Mouse (Mus musculus) heart, adult 8-10 months (tissue): ENCODE measurements around the gene Exoc6b. TPM values are rescaled to one million over a fixed set of nuclear protein-coding genes. Genes with fewer than 3 reads are reported as not detected.

Experiments used
- DNase-seq: peaks from one replicate; pipeline ENCODE4 v3.0.0; 2022; ENCODE audit warnings: low spot score
- total RNA-seq, 4 experiments: library from RNA; stranded (reverse); gene quantifications; 2 replicates each; pipeline ENCODE4 v1.2.4; 2022

The Exoc6b gene
- total RNA-seq, 4 experiments from 2014 or later: 14.3 to 21.1 (median 19.3) TPM

DNA sequence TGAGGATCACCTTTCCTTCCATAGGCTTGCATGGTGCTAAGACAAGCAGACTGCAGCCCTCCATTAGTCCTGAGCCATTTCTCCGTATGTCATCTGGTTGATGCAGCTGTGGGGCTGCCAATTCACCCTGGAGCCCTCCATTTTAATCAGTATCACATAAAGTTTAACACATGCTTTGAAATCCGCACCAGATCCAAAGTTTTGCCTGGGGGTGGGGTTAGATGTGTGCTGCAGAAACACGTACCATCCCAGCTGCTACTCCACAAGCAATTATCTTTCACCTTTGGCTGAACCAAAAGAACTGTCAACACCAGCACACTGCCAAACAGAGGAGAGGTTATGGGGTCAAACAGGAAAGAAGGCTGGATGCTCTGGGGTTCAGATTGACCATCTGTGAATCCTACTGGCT, 92.7 kb downstream of the Exoc6b start:
- DNase-seq: peak; percentile 49

DNA sequence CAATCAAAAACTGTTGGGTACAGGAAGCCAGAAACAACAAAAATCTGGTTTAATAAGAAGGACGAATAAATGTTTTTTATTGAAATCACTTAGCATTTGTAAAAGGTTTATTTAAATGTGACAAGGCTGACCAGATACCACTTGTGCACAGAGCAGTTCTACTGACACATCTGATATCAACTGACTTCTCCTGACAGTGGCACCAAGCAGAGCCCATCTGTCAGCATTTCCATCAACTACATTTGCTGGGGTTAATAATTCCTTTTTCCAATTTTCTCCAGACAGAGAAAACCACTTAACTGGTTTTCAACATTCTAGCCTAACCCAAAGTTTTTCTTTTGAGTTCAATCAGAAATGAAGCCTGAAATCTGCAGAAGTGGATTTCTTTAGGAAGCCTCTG, 100.8 kb downstream of the Exoc6b start:
- no peak for DNase-seq

DNA sequence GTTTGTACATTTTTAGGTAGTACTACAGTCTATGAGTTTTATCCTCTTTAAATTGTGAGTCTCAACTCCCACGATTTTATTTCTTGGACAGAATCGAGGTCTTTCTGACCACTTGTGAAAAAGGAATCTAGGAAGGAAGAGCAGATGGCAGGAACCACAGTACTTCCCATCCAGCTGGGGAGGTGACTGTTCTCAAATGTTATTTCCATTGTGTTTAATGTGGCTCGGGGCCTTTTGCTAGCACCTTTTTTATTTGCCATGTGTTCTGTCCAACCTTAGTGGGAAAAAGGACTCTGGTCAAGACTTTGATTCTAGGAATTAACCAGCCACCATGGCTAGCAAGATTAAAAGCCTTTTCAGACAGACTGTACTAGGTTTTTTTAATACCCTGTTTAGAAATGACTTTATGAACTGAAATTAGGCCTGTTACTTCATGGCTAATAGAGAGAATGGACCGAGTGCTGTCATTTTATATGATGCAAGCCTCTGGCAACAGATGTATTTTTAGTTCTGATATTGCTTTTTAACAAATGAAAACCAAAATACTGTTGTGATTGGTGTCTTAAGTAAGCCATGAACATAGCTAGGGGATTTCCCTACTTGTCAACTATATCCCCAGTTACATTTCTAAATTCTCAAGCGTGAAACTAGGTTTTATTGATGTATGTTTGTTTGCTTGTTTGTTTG, 104.4 kb downstream of the Exoc6b start:
- no peak for DNase-seq

DNA sequence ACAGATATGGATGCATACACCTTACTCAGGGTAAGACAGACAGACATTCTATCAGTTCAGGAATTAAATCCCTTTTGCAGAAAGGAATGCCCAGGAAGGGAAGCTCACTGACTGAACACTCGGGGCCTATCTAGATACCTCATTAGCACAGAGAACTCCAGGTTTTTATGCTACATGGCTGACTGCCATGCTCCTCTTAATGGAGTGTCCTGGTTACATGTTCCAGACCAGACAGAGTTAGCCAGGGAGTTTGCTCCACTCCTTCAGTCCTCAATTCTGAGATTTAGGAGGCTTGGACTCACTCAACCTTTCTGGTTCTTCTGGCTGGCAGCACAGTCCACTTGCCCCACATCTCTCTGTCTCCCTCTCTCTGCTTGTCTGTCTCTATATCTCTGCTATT, 106.3 kb downstream of the Exoc6b start:
- no peak for DNase-seq

DNA sequence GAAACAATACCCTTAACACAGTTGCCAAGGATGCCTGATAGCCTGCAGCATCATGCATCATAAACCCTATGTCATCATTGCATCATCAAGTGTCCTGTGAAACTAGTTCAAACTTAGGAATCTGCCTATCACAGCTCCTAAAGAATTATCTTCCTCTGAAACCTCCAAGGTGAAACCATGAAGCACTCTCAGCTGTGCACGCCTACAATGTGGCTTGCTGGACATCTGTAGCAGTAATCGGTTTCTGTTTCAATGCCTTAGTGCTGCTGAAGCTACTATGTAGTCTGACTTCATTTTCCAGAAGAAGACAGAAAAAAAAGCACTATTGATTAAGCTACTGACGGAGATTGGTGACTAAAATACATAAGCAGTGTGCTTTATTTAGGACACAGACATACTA, 107.5 kb downstream of the Exoc6b start:
- no peak for DNase-seq

DNA sequence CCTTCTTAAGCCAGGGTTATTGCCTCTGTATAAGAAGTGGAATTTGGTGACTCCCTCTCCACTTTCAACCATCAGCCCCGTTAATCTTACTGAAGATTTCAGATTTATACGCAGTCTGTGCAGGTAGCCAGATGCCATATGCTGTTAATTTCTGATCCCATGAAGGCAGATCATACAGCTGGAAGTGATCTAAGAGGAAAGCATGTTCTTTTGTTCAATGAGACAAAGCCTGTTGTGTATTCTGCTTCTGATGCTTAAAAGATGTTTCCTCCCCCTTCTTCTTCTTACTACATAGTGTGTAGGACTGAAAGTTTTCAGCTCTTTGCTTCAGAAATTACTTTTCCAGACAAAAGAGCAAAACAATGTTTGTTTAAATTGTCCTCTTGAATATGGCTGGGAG, 109.8 kb downstream of the Exoc6b start:
- no peak for DNase-seq

DNA sequence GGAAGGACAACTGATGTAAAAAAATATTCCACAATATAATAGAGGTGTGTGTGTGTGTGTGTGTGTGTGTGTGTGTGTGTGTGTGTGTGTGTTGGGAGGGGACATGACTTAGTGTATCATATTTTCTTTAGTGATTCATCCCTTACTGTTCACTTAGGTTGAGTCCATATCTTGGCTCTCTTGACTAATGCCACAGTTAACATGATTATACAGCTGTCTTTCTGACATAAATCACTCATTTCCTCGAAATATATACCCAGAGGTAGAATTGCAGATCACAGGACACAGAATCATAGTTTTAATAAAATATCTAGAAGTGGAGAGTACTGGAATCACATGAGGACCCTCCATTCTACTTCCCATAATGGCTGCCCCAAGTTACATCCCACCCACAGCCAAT, 117.7 kb downstream of the Exoc6b start:
- DNase-seq: no peak

DNA sequence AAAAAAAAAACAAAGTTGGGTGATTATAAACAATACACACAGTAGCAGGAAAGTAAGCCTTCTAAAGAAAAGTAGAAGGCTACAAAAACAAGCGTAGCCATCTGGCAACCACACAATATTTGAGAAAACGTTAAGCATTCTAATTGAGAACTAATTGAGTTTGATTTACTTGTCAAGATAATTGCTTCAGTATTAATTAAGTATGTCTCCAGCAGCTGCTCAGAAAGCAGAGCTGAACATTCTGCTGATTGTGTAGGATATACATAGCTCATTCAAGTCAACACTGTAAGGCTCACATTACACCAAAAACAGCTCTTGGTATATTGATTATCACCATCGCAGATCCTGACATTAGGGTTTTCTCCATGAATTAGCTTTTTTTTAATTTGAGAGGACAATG, 122.7 kb downstream of the Exoc6b start:
- no peak for DNase-seq

DNA sequence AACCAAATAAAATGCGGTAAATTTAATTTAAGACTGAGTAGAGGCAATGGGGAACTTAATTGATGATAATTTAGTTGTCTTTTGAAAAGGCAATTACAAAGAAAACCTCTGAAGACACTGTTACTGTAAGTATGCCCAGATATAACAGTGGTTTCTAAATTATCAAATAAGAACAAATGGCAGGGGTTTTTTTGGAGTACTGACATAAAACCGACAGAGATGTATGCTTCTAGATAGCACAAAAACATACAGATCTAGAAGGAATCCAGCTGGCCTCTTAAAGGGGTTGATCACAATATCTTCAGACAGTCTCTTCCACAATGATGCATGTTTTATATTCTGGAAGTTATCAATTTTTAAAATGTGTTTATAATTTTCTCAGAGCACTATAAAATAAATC, 123.2 kb downstream of the Exoc6b start:
- DNase-seq: no peak

DNA sequence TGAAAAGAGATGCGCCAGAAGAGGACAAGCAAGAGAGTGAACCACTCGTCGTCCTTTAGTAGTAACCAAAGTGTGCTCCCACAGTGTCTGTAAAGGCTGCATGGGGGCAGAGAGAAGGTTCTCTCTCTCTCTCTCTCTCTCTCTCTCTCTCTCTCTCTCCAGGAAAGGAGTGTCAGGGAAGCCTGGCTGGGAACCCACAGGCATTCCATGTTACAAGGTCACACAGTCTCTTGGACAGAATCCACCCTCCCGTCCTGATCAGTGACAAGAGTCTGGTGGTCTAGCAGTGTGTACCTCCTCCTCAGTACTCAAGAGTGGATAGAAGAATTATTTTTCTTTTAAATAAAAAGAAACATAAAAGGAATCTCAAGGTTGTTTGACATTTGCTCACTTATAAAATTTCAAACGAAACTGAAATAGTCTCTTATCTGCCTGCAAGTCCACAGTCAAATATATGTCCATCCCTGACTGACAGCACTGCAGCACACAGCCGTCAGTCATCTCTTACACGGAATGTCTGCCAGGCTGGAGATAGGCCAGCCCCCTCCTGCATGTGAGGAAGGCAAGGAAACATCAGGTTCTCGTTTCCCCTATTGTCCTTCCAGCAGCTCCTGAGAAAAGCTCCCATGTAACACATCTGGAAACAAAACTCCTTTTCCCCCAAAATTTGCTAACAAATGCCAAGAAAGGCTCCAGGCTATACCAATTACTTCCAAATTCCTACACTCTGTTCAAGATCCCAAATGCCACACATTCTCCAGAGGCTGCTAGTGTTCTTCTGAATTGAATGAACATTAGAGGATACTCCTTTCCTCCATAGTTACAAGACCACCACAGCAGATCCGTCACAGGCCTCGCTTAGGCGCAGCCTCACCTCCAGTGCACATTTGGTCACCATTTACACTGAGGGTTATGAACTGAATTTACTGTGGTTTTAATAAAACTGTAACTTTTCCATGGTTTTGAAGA, 136.1 kb downstream of the Exoc6b start:
- peak; percentile 9 for DNase-seq

DNA sequence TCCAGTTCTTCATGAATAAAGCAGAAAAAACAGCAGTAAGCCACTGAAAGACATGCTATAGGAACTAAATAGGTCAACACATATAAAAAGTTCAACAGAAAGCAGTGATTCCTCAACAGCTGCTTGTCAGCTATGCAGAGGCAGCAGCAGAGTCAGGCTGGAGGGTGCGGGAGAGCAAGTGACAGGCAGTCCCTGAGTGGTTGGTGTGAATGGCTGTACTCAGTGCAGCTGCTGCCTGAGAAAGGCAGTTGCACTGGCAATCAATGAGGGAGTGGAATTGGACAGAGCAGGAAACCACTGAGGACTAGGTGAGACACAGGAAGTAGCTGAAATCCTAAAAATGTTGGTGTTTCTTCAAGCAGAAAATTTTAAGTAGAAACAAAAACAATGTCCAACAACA, 138.3 kb downstream of the Exoc6b start:
- no peak for DNase-seq

DNA sequence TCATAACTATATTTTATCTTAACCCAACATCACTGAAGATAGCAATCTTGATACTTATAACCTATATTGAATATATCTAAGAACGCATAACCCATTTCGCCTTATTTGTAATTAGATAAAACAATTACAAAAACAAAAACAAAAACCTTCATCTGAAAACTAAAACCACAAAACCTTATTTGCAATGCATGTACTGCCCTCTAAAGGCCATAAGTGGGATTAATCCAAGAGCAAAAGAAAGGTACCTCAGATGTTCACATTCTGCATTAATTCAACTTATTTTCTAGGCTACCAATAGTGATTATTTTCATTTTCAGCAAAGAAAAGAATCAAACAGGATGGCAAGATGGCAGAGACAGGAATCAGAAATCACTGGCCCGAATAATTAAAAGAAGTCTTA, 143.2 kb downstream of the Exoc6b start:
- peak; percentile 14 for DNase-seq

DNA sequence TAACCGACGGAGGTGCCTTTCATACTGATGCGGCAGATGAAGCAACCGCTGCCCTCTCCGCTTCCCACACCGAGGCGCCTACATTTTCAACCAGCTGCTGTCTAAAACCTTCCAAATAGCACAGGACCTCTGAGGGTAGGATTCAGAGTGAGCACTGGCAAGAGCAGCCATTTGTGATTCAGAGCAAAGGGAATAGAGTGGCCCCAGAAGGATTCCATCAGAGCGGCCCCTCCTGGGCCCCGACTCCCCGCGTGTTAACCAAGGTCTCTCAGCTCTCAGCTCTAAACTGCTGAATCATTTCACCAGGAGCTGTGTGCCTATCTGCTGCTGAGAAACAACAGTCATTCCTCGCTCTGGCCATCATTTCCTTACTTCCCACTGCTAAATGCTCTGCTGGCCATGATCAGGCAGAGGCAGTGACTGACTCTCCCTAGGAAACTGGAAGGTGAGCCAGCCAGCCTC, 145.5 kb downstream of the Exoc6b start:
- peak; percentile 13 for DNase-seq

DNA sequence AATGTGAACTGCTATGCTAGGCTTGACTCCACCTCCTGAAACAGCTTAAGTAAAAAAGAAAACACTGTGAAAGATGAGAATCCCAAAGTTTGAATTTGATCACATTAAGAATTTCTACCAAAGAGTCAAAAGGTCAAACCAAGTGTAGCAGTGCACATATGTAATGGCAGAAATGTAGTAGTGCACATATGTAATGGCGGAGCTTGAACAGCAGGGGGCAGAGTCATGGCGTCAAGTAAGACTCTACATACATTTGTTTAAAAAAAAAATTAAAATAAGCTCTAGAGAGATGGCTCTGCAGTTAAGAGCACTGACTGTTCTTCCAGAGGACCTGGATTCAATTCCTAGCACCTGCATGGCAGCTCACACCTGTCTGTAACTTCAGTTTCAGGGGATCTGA, 153.0 kb downstream of the Exoc6b start:
- peak; percentile 38 for DNase-seq

DNA sequence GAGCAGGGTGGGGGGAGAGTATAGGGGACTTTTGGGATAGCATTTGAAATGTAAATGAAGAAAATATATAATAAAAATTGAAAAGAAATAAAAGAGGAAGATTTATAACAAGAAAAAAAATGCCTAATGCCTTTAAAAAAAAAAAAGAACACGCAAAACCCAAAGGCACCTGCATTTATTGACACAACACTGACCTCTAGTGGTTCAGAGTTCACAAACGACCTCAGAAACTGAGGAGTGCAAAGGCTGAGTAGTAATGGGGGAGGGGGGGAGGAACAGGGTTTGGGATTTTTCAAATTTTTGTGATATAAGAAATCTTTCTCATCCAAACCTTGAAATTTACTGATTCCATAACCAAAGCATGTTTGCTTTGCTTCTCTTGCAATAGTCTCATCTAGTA, 156.9 kb downstream of the Exoc6b start:
- DNase-seq: peak; percentile 53

DNA sequence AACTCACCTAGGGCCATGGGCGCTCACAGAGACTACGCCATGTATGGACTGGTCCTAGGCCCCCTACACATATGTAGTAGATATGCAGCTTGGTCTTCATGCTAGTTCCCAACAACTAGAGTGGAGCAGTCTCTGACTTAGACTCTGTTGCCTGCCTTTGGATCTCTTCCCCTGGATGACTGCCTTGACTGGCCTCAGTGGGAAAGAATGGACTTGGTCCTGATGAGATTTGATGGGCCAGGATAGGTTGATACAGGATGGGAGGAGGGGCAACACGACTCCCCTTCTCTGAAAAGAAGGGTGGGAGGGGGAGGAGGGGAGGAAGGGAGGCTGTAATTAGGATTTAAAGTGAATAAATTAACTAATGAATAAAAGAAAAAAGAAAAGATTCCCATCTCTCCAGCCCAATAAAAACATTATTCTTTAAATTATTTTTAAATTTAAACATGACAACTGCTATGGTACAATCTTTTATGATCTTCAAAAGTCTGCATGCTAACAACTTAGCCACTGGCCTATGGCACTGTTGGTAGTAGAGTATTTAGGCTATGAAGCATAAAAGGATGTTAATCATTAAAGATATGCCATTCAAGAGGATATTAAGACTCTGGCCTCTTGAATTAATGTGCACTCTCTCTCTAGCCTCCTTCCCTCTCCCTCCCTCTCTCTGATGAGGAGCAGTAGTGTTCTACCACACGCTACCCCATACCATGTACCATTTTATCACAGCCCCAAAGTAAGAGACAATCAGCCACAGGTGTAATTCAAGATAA, 170.1 kb downstream of the Exoc6b start:
- no peak for DNase-seq

DNA sequence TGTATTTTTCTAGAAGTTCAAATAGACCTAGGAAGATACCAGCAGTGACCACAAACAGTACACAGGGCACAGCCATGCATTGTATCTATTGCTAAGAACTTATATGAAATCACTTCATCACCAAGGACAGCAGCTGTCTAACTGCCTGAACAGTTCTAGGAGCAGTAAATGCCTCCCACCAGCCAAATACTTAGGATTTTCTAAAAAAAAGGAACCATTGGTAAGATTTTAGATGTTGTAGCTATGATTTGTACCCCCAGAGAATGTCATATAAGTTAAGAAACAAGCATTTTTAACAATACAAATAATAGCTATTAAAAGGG, 175.6 kb downstream of the Exoc6b start:
- no peak for DNase-seq

DNA sequence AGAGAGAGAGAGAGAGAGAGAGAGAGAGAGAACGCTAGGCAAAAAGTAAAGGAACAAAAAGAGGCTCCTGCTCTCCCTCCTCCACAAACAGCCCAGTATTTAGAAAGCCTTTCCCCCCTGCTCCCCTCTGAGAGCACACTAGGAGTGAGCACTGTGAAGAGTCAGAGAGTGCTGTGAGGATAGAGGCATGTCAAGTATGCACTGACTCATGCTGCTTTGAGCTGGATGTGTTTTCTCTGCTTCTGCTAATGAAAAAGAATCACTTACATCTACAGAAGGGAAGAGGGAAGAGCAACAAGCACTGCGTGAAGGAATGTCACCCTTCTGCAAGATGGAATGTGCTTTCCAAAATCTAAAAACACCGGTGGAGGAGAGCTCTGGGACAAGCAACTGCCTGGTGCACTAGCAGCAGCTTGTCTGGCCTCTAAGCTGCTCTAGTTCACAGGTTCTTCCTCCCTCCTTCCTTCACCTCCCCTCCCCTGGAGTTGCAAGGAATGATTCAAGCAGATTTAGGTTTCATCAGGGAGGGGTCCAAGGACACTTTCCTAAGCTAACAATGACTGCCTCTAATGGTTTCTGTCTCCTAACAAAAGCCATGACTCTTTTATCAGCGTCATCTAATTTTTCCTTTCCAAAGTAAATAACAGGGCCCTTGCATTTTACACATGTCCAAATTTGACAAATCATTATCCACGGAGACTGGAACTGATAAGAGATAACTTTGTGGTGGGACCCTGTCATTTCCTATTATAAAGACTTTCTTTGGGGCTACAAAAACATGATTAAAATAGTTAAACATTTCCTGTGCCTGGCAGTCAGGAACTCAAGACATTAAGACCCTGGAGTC, 176.2 kb downstream of the Exoc6b start:
- DNase-seq: peak; percentile 13

DNA sequence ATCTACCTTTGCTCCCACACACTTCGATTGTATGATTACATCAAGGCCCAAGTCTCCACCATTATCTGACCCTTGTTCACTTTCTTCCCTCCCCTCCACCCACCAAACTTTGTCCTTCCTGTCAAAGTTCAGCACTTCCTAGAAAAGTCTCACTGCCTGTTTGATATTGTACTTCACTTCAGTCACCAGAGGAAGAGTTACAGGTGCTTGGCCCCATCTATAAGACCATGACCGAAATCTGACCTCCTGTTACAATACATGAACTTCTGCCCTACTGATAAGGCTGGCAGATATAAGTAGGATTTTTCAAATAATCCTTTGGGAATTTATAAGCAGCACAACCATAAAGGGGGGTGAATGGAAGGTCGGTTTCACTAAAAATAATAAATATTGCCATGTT, 182.8 kb downstream of the Exoc6b start:
- peak; percentile 36 for DNase-seq

DNA sequence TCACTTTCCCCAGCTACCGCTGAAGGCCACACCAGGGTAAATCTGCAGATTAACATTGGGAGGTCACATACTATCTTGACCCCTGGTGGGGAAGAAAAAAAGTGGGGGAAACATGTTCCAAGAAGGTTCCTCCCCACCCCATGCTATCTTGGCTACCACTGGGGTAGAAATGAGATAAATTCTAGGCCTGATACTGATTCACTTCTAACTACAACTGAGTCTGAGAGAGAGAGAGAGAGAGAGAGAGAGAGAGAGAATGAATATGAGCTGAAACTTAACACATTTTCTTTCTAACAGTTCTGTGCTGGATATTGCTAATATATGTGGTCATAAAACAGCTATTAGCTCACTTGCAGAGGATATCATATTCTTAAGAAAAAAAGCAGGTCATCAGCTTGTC, 184.2 kb downstream of the Exoc6b start:
- no peak for DNase-seq

DNA sequence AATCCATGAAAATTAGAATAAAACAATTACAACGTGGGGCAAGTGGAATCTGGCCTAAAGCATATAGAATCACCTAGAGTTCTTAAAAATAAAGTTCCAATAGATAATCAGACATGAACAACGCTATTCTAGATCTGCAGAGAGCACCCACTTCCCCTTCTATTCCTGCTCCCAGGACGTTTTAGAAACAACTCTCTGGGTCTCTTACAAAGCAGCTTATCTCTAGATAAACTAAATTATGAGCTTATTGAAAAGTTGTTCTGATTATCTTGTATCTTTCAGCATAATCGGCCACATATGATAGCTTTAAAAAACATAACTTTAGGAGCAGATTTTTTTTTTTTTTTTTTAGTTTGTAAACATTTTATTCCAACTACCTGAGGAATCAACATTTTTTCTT, 185.6 kb downstream of the Exoc6b start:
- DNase-seq: no peak
